Mouse (Mus musculus): ENCODE measurements around the gene Tmem106c.

- TF ChIP-seq CTCF (IDR thresholded peaks at IDR 0.05; ENCODE audit: insufficient read depth, low read length) (no peak), POLR2A (IDR thresholded peaks at IDR 0.05; ENCODE audit: borderline replicate concordance, extremely low read depth, low read depth, low read length) (no peak)
Observed at GRCm38 (mm10) chr15:97972580-97972979, 8.6 kb downstream of the Tmem106c start.

Measured in lung, adult 2 months (tissue).